Mouse (Mus musculus) Patski (cell line): ENCODE data around the gene Skint8. TPM values are rescaled to one million over a fixed set of nuclear protein-coding genes. Genes with fewer than 3 reads are reported as not detected.
"Not testable (repeated sequence)": the region's sequence is repeated elsewhere in the genome, so short reads cannot be mapped to it uniquely, and the experiment has no call there.

Experiments
- ATAC-seq: fragments of 100-300 bp; one replicate; pipeline ENCODE4 v1.8.0; 2021
- CTCF ChIA-PET: fragments of 350-600 bp; sonication (Branson Sonifier 250); formaldehyde crosslinking; loops from one replicate; lab custom pipeline; 2022; ENCODE audit warnings: inconsistent platforms; lab: Charles Lee
- POLR2A ChIA-PET: fragments of 350-600 bp; sonication (Branson Sonifier 250); formaldehyde crosslinking; loops from one replicate; lab custom pipeline; 2022; ENCODE audit warnings: antibody characterized with exemption, inconsistent platforms; lab: Charles Lee
- DNase-seq: peaks from one replicate; pipeline ENCODE4 v3.0.0-alpha.2; 2011; ENCODE audit warnings: low read depth, low spot score
- H3K27me3 ChIP-seq: fragments of 371-371 bp; one replicate; pipeline ENCODE4 v1.5.1; 2021
- CTCF ChIP-seq: fragments of 100-300 bp; IDR thresholded peaks from one replicate; pipeline ENCODE4 v1.5.1; 2021
- in situ Hi-C: fragments of 300-500 bp; cut with MboI; formaldehyde crosslinking; loops from 3 replicates; pipeline ENCODE4 v1.11.1; 2018; ENCODE audit warnings: low pct_unique_long_range_greater_than_20kb, mixed read lengths
- polyA plus RNA-seq: library from polyadenylated mRNA; unstranded; gene quantifications from one replicate; pipeline ENCODE4 v1.2.3, GENCODE M21; 2021

Gene Skint8
- polyA plus RNA-seq = not detected

DNA sequence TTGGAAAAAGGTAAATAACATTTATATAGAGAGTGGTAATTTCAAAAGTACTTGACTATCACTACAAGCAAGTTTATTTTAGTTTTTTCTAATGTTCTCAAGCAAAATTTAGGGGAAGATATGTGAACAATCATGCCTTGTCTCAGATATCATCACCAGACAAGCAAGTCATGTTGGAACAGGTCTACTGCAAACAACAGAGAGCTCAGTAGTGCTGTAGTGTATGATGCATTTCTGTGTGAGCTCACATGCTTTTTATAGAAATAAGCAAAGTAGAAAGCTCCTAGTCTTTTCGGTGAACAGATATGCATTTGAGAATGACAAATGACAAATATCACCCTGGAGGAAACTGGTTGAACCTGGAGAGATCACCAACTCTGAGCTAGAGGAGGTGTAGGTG lies at the start of gene Skint8:
Skint8 (plus strand) TSS at position 301 of the 400 bp plus-strand sequence.
- ATAC-seq = no peak
- ChIA-PET CTCF (no interaction called here), POLR2A (no interaction called here)
- H3K27me3 ChIP-seq = no peaks in the 10 kb centered on the region
- no peak for TF ChIP-seq CTCF
- in situ Hi-C loops = no loop called here
- no peak for DNase-seq

DNA sequence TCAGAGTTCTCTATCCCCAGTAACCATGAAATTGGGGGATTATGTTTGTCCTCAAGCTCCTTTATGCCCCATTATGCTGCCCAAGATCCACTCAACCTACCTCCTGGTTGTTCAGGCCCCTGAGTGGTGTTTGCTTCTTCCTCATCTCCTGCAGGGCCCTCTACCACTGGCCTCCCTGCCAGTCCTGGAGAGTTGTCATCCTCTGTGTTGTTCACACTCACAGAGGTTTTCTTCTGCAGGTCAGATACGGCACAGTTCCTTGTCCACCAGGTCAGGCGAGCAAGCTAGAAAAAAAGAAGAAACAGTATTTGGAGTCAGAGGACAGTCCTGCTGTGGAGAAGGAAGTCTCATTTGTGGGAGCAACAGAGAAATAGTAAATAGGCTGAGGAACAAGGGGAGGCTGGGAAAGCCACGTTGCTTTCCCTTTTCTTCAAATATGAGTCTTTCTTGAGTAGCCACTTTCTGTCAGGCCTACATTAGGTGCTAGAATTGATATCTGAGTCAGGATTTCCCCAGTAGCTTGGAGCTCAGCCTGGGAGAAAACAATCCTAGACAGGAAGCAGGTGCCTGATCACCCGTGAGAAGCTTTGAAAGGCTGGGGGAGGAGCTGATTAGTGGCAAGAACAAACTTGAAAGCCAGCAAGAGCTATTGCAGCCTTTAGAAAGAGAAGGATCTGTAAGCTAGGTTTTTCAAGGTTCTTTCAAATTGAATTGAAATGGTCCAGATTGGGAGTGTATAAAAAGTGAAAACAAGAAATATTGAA lies 38.9 kb upstream of the Skint8 start:
- ATAC-seq = no peak

GRCm38 (mm10) chr4:111883543-111883942 lies 35.6 kb upstream of the Skint8 start:
- TF ChIP-seq CTCF = no peak
- ATAC-seq (no peak), DNase-seq (no peak)
- POLR2A ChIA-PET = no interaction called here
- CTCF ChIA-PET = no interaction called here
- in situ Hi-C loops = no loop called here
- H3K27me3 ChIP-seq = no peaks in the 10 kb centered on the region

More for the DNA sequence above, 38.9 kb upstream of the Skint8 start:
- POLR2A ChIA-PET = no interaction called here
- H3K27me3 ChIP-seq = no peaks in the 10 kb centered on the region
- in situ Hi-C loops = no loop called here
- no peak for TF ChIP-seq CTCF
- no peak for DNase-seq
- CTCF ChIA-PET = interaction anchor here (0.9 kb wide), 1 partner anchor 11 kb away, joined by 3 read pairs; no protein-coding TSS in a partner anchor

- ChIA-PET CTCF (interaction anchor here (1.7 to 3.3 kb wide), 2 partner anchors 11 to 198 kb away, joined by 4 to 26 read pairs; no protein-coding TSS in a partner anchor), POLR2A (no interaction called here)
- no peaks in the 10 kb centered on the region for H3K27me3 ChIP-seq
- DNase-seq (no peak), ATAC-seq (peak; percentile 65)
- in situ Hi-C loops = no loop called here
- peak; percentile 60 for TF ChIP-seq CTCF
Observed at GRCm38 (mm10) chr4:111886018-111886417, 33.2 kb upstream of the Skint8 start.

DNA sequence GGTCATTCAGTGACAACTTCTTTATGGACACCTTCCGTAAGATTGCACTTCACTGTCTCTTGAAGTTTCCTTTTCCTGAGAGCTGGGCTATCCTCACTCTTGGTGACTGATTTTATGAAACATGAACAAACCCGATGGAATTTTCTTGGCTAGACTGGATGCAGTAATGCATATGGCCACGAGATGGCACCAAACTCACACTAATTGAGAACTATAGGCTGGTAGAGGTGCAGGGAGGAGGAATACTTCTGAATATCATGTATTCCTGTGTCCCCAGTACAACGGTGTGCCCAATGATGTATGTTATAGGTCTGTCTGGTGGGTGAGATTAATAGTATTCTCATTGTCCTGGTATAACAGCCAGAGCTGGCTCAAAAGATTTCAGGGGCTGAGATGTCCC lies 32.6 kb upstream of the Skint8 start:
- POLR2A ChIA-PET = no interaction called here
- no peaks in the 10 kb centered on the region for H3K27me3 ChIP-seq
- in situ Hi-C loops = no loop called here
- ATAC-seq (peak; percentile 90), DNase-seq (no peak)
- TF ChIP-seq CTCF = peak; percentile 51
- CTCF ChIA-PET = interaction anchor here (0.8 to 3.3 kb wide), 3 partner anchors 11 to 205 kb away, joined by 3 to 26 read pairs (median 4); no protein-coding TSS in a partner anchor

- ChIA-PET POLR2A (no interaction called here), CTCF (no interaction called here)
- DNase-seq (no peak), ATAC-seq (no peak)
- in situ Hi-C loops = loop anchor here (10.0 kb wide), 1 partner anchor 783 kb away; no protein-coding TSS in a partner anchor
- H3K27me3 ChIP-seq = no peaks in the 10 kb centered on the region
- TF ChIP-seq CTCF = no peak
Observed at GRCm38 (mm10) chr4:111892138-111892537, 27.1 kb upstream of the Skint8 start.

DNA sequence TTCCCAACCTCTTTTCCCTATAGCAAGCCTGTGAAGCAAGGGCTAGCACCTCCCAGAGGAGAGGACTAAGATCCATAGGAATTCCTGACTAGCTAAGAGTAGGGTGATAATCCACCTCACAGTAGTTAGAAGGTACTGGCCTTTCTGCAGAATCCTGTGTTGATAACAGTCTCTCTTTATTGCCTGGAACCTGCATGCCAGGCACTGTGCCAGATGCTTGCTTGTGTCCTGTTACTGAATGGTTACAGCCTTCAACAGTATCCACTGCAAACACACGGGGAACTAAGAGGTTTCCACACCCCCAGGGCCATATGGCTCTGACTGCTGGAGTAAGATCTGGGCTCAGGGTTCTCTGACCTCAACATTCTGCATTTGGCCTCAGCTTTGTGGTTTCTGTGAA lies 21.4 kb upstream of the Skint8 start:
- DNase-seq (no peak), ATAC-seq (no peak)
- POLR2A ChIA-PET = no interaction called here
- CTCF ChIA-PET = interaction anchor here (4.0 kb wide), 1 partner anchor 12 kb away, joined by 26 read pairs; no protein-coding TSS in a partner anchor
- no peaks in the 10 kb centered on the region for H3K27me3 ChIP-seq
- in situ Hi-C loops = loop anchor here (10.0 kb wide), 1 partner anchor 777 kb away; no protein-coding TSS in a partner anchor
- TF ChIP-seq CTCF = no peak

- ChIA-PET POLR2A (no interaction called here), CTCF (interaction anchor here (4.0 kb wide), 1 partner anchor 12 kb away, joined by 26 read pairs; no protein-coding TSS in a partner anchor)
- H3K27me3 ChIP-seq = no peaks in the 10 kb centered on the region
- in situ Hi-C loops = loop anchor here (10.0 kb wide), 1 partner anchor 776 kb away; no protein-coding TSS in a partner anchor
- peak; percentile 41 for ATAC-seq
- no peak for DNase-seq
- no peak for TF ChIP-seq CTCF
Observed at GRCm38 (mm10) chr4:111898566-111898965, 20.6 kb upstream of the Skint8 start.

- POLR2A ChIA-PET, DNase-seq, H3K27me3 ChIP-seq, CTCF ChIA-PET, in situ Hi-C loops, ATAC-seq: not testable (repeated sequence)
Observed at GRCm38 (mm10) chr4:111900491-111900890, 18.7 kb upstream of the Skint8 start.

- in situ Hi-C loops = no loop called here
- ATAC-seq = no peak
Observed at GRCm38 (mm10) chr4:111901473-111901872, 17.7 kb upstream of the Skint8 start.

DNA sequence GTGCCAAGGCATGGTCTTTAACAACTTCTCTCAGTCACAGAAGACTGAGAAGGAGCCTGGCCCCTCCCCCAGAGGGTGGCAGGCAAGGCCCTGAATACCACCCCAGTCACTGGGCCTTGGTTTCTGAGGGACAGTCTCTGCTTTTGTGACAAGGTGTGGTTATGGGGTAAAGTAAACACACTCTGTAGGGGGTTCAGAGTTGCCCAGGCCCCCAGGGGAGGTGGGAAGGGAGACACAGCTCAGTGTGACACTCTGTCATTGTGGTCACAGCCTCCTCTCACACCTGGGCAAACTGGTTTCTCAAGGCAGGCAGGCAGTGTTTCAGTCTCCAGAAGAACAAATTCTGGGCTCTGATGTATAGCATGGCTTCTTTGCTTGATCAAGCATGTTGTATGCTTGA lies 16.4 kb upstream of the Skint8 start, which contains the start of gene Slc5a9:
Slc5a9 (minus strand) TSS at position 144 of the 400 bp plus-strand sequence.
- no peak for TF ChIP-seq CTCF

More at GRCm38 (mm10) chr4:111901473-111901872, 17.7 kb upstream of the Skint8 start:
- CTCF ChIA-PET = no interaction called here
- POLR2A ChIA-PET = no interaction called here
- no peak for TF ChIP-seq CTCF
- no peaks in the 10 kb centered on the region for H3K27me3 ChIP-seq
- DNase-seq = no peak

More for the DNA sequence above, 16.4 kb upstream of the Skint8 start, which contains the start of gene Slc5a9:
- ATAC-seq (no peak), DNase-seq (no peak)
- ChIA-PET CTCF (no interaction called here), POLR2A (no interaction called here)
- in situ Hi-C loops = no loop called here
- no peaks in the 10 kb centered on the region for H3K27me3 ChIP-seq
